Mouse (Mus musculus) E14TG2a.4 (cell line): ENCODE data around the gene Lmbr1l.

Experiments
- H3K27me3 ChIP-seq: 2 replicates; pipeline ENCODE4 v1.6.1; 2014; ENCODE audit warnings: low read length, control low read depth; ENCODE audit not compliant: insufficient read depth
- H3K36me3 ChIP-seq: 2 replicates; pipeline ENCODE4 v1.6.1; 2014; ENCODE audit warnings: low read length, control low read depth; ENCODE audit not compliant: insufficient read depth
- H3K4me1 ChIP-seq: replicated peaks from 2 replicates; pipeline ENCODE4 v1.6.1; 2014; ENCODE audit warnings: low read depth, low read length, control low read depth
- H3K4me3 ChIP-seq: replicated peaks from 2 replicates; pipeline ENCODE4 v1.5.1; 2014; ENCODE audit warnings: mild to moderate bottlenecking, low read length
- H3K9me3 ChIP-seq: 2 replicates; pipeline ENCODE4 v1.6.1; 2014; ENCODE audit warnings: low read length, control low read depth
- CTCF ChIP-seq: conservative IDR thresholded peaks from 2 replicates; pipeline ENCODE4 v1.5.1; 2014; ENCODE audit warnings: low read length
- NANOG ChIP-seq: IDR thresholded peaks from 2 replicates; pipeline ENCODE4 v1.6.1; 2014; ENCODE audit warnings: borderline replicate concordance, low read length, mixed read lengths
- POU5F1 ChIP-seq: IDR thresholded peaks from 2 replicates; pipeline ENCODE4 v1.6.1; 2014; ENCODE audit warnings: low read length, borderline replicate concordance

Gene Lmbr1l

GRCm38 (mm10) chr15:98886667-98887387, 31.2 kb downstream of the Lmbr1l start:
- Histone ChIP-seq H3K9me3 (peaks cover 10% of the 10 kb centered on the region), H3K36me3 (no peaks in the 10 kb centered on the region), H3K27me3 (no peaks in the 10 kb centered on the region), H3K4me3 (no peak overlapping the region), H3K4me1 (peaks cover 24% of the 10 kb centered on the region)
- TF ChIP-seq NANOG, result no peak
- TF ChIP-seq CTCF, result no peak
- TF ChIP-seq POU5F1, result no peak

DNA sequence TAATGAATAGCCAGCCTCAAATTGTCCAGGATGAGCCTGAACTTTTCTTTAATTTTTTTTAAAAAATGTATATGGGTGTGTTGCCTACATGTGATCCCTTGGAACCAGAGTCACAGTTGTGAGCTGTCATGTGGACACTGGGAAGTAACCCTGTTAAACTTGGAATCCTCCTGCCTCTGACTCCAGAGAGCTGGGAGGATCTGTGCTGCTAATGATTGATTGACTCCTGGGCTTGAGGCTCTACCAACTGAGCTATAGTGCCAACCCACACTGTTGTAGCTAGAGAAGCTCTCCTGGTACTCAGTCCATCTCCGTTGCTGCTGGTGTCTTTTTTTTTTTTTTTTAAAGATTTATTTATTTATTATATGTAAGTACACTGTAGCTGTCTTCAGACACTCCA, 33.9 kb downstream of the Lmbr1l start:
- Histone ChIP-seq H3K27me3 (no peaks in the 10 kb centered on the region), H3K4me3 (no peak overlapping the region), H3K4me1 (peaks cover 32% of the 10 kb centered on the region), H3K9me3 (peaks cover 10% of the 10 kb centered on the region), H3K36me3 (peaks cover 8% of the 10 kb centered on the region)
- no peak for TF ChIP-seq NANOG
- no peak for TF ChIP-seq CTCF
- no peak for TF ChIP-seq POU5F1

- peaks cover 13% of the 10 kb centered on the region for H3K36me3 ChIP-seq
- H3K4me1 ChIP-seq, result peaks cover 36% of the 10 kb centered on the region
- TF ChIP-seq NANOG (no peak), POU5F1 (no peak)
- H3K27me3 ChIP-seq, result no peaks in the 10 kb centered on the region
- H3K9me3 ChIP-seq, result peaks cover 10% of the 10 kb centered on the region
- no peak overlapping the region for H3K4me3 ChIP-seq
Observed at GRCm38 (mm10) chr15:98883661-98884060, 34.4 kb downstream of the Lmbr1l start.

DNA sequence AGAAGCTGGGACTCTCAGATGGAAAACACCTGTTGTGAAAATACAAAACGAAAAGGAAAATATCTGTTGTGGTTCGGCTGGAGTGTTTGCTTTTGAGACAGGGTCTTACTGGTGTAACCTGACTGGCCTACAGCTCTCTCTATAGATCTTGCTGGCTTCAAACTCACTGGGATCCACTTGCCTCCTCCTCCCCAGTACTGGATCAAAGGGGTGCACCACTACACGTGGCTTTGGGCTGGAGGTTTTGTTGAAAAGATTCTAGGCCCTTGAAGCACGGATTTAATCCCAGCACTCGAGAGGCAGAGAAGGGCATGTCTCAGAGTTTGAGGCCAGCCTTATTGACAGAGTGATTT, 36.4 kb downstream of the Lmbr1l start:
- Histone ChIP-seq H3K4me3 (peak overlapping the region; percentile 60), H3K4me1 (peaks cover 55% of the 10 kb centered on the region), H3K27me3 (no peaks in the 10 kb centered on the region), H3K36me3 (peaks cover 26% of the 10 kb centered on the region), H3K9me3 (no peaks in the 10 kb centered on the region)
- no peak for TF ChIP-seq NANOG
- TF ChIP-seq POU5F1, result no peak
- TF ChIP-seq CTCF, result no peak

DNA sequence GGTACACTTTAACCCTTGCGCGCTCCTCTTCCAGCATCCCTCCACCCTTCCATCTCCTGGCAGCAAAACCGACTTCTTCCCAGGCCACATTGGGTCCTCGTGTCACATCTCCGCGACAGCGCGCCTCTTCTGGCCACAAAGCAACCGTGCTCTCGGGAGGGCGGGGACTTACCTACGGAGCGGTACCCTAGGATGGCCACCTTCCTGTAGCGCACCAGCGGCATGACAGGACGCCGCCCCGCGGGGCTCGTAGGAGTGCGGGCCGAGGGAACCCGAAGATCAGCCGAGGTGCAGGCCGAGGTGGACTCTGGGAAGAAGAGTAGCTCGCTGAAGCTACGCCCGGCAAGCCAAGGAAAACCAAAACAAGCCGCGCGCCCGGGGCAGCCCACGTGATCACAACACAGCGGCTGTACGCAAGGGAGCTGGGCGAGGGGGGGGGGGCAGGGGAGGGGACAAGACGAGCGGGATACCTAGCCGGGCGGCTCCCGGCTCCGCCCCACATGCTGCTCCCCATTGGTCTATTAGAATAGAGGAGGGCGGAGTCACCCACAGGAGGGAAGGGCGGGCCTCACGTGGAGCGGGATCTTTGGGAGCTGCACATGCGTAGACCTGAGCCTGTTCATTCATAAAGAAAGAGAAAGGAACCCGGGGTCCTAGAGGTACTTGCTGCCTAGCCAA, 36.9 kb downstream of the Lmbr1l start:
- H3K27me3 ChIP-seq, result no peaks in the 10 kb centered on the region
- H3K4me1 ChIP-seq, result peaks cover 60% of the 10 kb centered on the region
- no peaks in the 10 kb centered on the region for H3K9me3 ChIP-seq
- no peak for TF ChIP-seq NANOG
- TF ChIP-seq POU5F1, result no peak
- TF ChIP-seq CTCF, result no peak
- peak overlapping the region; percentile 91 for H3K4me3 ChIP-seq
- peaks cover 31% of the 10 kb centered on the region for H3K36me3 ChIP-seq

- TF ChIP-seq CTCF (peak; percentile 91), NANOG (no peak)
- peaks cover 31% of the 10 kb centered on the region for H3K36me3 ChIP-seq
- peaks cover 61% of the 10 kb centered on the region for H3K4me1 ChIP-seq
Observed at GRCm38 (mm10) chr15:98877331-98877730, 40.7 kb downstream of the Lmbr1l start.

DNA sequence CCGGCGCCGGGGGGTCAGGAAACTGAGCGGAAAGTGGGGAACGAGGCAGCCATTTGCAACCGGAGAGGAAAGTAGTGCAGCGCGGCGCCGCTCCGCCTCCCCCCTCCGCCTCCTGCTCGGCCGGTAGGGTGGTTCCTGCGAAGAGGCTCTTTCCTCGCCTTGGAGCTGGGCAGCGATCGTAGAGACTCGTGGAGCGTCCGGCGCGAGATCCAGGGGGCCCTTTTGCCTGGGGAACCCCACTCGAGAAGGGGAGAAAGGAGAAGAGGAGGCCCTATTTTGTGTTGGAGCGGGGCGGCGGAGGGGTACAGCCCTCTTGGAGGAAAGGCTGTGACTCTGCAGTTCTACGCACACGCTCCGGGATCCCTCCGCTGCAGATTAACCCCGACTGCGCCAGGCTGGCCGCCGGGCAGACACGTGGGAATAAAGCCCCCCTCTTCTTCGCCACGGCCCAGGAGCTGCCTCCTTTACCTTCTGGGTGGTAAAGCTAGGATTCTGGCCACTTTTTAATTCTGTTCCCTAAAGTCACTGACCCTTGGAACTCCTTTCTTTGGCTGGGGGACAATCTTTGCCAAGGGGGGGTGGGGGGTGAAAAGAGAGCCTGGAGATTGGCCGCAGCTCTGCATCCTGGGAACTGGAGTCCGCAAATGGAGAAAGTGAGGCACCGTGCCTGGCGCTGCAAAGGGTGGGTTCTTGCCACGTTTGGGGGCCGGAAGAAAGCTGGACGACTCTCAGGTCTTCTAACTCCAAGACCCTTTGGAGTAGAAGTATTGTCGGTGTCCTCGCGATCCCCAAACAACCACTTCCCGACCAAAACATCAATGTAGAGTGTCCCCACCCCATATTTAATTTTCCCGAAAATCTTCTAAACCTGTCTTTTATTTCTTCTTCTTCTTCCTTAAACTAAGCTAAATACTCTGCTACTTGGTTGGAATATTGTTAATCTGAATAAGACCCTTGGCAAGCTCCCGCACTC, 45.8 kb downstream of the Lmbr1l start:
- no peaks in the 10 kb centered on the region for H3K9me3 ChIP-seq
- peaks cover 33% of the 10 kb centered on the region for H3K36me3 ChIP-seq
- TF ChIP-seq NANOG (no peak), POU5F1 (no peak), CTCF (no peak)
- peak overlapping the region; percentile 99 for H3K4me3 ChIP-seq
- H3K27me3 ChIP-seq, result no peaks in the 10 kb centered on the region
- H3K4me1 ChIP-seq, result peaks cover 56% of the 10 kb centered on the region

More at GRCm38 (mm10) chr15:98877331-98877730, 40.7 kb downstream of the Lmbr1l start:
- Histone ChIP-seq H3K4me3 (no peak overlapping the region), H3K9me3 (no peaks in the 10 kb centered on the region), H3K27me3 (no peaks in the 10 kb centered on the region)

GRCm38 (mm10) chr15:98871070-98871915, 46.7 kb downstream of the Lmbr1l start, which contains the start of gene Kmt2d:
Gene Kmt2d, minus strand, starts transcription at chr15:98871204.
- peaks cover 54% of the 10 kb centered on the region for H3K4me1 ChIP-seq
- H3K9me3 ChIP-seq, result no peaks in the 10 kb centered on the region
- peaks cover 37% of the 10 kb centered on the region for H3K36me3 ChIP-seq
- H3K27me3 ChIP-seq, result no peaks in the 10 kb centered on the region
- TF ChIP-seq POU5F1, result no peak
- no peak for TF ChIP-seq CTCF
- no peak for TF ChIP-seq NANOG
- H3K4me3 ChIP-seq, result peak within 1 kb of the TSS; percentile 99
